Mouse (Mus musculus): Measurements from ENCODE around the gene Taf3. TPM values are rescaled to one million over a fixed set of nuclear protein-coding genes. Genes with fewer than 3 reads are reported as not detected.

Gene Taf3
- polyA plus RNA-seq, 1 experiment from 2014 or later, result 12.6 TPM

DNA sequence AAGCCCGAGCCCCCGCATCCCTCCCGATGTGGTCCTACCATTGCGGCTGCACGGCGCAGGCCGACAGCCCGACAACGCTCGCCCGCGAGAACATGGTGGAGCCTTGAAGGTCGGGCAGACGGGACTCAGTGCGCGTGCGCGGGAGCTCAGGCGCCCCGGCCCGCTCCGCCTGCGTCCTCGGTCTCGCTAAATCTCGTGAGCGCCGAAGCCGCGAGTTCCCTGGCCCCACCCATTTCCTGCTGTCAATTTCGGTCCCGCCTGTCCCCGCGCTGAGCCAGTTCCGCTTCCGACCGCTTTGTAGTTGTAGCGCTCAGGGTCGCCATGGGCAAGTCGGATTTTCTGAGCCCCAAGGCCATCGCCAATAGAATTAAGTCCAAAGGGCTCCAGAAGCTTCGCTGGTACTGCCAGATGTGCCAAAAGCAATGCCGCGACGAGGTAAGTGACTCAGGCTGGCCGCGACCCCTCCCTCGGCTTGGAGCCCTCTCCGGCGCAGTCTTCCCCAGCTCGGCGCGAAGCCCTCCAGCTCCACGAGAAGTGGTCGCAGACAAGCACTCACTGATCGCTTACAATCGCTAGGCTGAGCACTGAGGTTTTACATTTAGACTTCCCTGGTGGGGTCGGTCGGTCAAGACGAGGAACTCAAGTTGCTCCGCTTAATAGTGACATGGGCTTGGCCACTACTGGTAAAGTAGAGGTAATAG, 32.1 kb upstream of the Taf3 start, which contains the start of the genes Atp5c1 and Kin:
Gene Atp5c1, minus strand, starts transcription at position 201 of the 701 bp plus-strand sequence.
Gene Kin, plus strand, starts transcription at position 284 of the 701 bp plus-strand sequence.
- WGBS, result under 1% methylated on average over 61 of the region's 61 CpGs
- peak; percentile 51 for TF ChIP-seq CTCF (IDR thresholded peaks at IDR 0.05; ENCODE audit: low read depth)
- peaks cover 18% of the 10 kb centered on the region; the same call in 1 of the 2 replicates for H3K4me1 ChIP-seq (replicated peaks; ENCODE audit: insufficient read depth, low read length)
- peak within 1 kb of the TSS; percentile 97 for H3K27ac ChIP-seq
- peak; percentile 94 for ATAC-seq (replicated peaks; ENCODE audit: low FRiP score, low read depth)
- H3K4me3 ChIP-seq (replicated peaks; ENCODE audit: low read depth, low read length), result peak within 1 kb of the TSS; percentile 83
- H3K9me3 ChIP-seq (replicated peaks; ENCODE audit: low read length), result no peaks in the 10 kb centered on the region
- H3K27me3 ChIP-seq (ENCODE audit: insufficient read depth, low read length), result no peaks in the 10 kb centered on the region
- peak; percentile 99 for DNase-seq (ENCODE audit: low spot score)
- H3K9ac ChIP-seq (ENCODE audit: low read depth, low read length), result peak within 1 kb of the TSS; percentile 99
- H3K4me2 ChIP-seq (ENCODE audit: low read length), result peak within 1 kb of the TSS; percentile 74
- H3K36me3 ChIP-seq (ENCODE audit: insufficient read depth, low read length), result 0 out of 2 replicates have a peak, but pooled peaks cover 4% of the 10 kb centered on the region

DNA sequence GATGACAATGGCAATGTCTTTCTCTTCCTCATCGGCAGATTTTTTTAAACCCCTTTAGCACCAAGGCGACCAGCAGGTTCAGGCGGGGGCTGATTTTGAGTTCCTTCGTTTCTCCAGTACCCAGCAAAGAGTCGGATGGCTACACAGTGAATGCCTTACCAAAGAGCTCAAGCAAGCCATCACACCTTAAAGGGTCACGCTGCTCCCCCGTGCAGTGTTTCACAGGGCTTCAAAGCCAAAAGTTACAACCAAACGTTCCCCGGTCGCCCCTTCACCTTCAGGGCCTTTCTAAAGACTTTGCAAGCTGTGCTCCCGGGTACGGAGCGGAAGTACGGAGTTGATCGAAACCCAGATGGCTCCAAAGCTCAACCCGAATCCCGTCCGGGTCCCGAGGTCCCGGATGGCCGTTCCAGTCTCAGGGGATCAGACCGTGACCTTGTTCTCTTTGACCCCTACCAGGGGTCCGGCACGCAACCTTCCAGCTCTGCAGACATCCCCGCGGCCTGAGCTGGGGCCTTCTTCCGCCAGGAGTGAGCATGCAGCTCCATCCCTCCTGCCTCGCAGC, 31.4 kb upstream of the Taf3 start:
- H3K9ac ChIP-seq (ENCODE audit: low read depth, low read length), result peak overlapping the region; percentile 99
- H3K36me3 ChIP-seq (ENCODE audit: insufficient read depth, low read length), result 0 out of 2 replicates have a peak, but pooled peaks cover 2% of the 10 kb centered on the region
- peak overlapping the region; percentile 74 for H3K4me2 ChIP-seq (ENCODE audit: low read length)
- H3K27me3 ChIP-seq (ENCODE audit: insufficient read depth, low read length), result no peaks in the 10 kb centered on the region
- peak; percentile 84 for ATAC-seq (replicated peaks; ENCODE audit: low FRiP score, low read depth)
- H3K4me1 ChIP-seq (replicated peaks; ENCODE audit: insufficient read depth, low read length), result peaks cover 18% of the 10 kb centered on the region; the same call in 1 of the 2 replicates
- peak overlapping the region; percentile 83 for H3K4me3 ChIP-seq (replicated peaks; ENCODE audit: low read depth, low read length)
- WGBS, result under 1% methylated on average over 28 of the region's 28 CpGs
- peak overlapping the region; percentile 97 for H3K27ac ChIP-seq
- TF ChIP-seq CTCF (IDR thresholded peaks at IDR 0.05; ENCODE audit: low read depth), result no peak
- peak; percentile 73 for DNase-seq (ENCODE audit: low spot score)
- H3K9me3 ChIP-seq (replicated peaks; ENCODE audit: low read length), result no peaks in the 10 kb centered on the region

DNA sequence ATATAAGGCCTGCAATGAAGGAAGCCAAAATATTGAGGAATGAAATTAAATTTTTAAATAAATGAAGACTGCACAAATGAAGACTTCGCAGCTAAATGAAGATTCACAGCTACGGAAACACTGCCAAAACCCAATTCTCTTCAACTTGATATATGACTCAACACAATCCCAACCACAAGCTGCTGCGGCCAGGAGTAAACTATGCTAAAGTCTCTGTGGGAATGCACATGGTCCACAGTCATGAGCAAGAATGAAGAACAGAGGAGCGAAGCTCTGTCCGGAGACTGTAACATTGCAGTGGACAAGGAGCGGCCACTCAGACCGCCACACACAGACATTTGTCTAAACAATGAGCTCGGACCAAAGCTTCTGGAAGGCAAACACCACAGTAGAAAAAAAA, 28.3 kb upstream of the Taf3 start:
- H3K9ac ChIP-seq (ENCODE audit: low read depth, low read length), result no peak overlapping the region
- peaks cover 17% of the 10 kb centered on the region; the same call in 1 of the 2 replicates for H3K4me1 ChIP-seq (replicated peaks; ENCODE audit: insufficient read depth, low read length)
- ATAC-seq (replicated peaks; ENCODE audit: low FRiP score, low read depth) (no peak), DNase-seq (ENCODE audit: low spot score) (no peak)
- no peaks in the 10 kb centered on the region for H3K9me3 ChIP-seq (replicated peaks; ENCODE audit: low read length)
- no peak overlapping the region for H3K4me2 ChIP-seq (ENCODE audit: low read length)
- H3K27me3 ChIP-seq (ENCODE audit: insufficient read depth, low read length), result no peaks in the 10 kb centered on the region
- TF ChIP-seq CTCF (IDR thresholded peaks at IDR 0.05; ENCODE audit: low read depth), result no peak
- no peak overlapping the region for H3K27ac ChIP-seq
- no peak overlapping the region for H3K4me3 ChIP-seq (replicated peaks; ENCODE audit: low read depth, low read length)
- H3K36me3 ChIP-seq (ENCODE audit: insufficient read depth, low read length), result no peaks in the 10 kb centered on the region
- 58% methylated on average over 8 of the region's 8 CpGs for WGBS

DNA sequence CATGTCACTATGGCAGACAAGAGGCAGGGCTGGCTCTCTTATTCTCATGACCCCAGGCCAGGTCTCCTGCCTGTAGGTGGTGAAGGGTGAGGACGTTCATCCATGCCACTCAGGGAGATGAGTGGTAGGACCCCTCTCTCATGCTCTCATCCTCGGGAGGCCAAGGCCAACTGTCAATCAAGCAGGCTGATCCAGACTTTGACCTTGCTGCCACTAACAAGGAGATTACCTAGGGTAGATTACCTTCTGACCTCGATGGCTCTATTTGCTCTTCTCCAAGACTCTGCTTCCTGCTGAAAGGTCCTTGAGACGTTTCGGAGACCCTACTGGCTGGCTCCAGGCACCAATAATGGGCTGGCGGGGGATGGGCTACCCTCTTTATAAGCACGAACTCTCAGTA, 26.1 kb upstream of the Taf3 start:
- TF ChIP-seq CTCF (IDR thresholded peaks at IDR 0.05; ENCODE audit: low read depth), result no peak
- H3K4me2 ChIP-seq (ENCODE audit: low read length), result no peak overlapping the region
- no peak overlapping the region for H3K9ac ChIP-seq (ENCODE audit: low read depth, low read length)
- H3K4me1 ChIP-seq (replicated peaks; ENCODE audit: insufficient read depth, low read length), result peaks cover 13% of the 10 kb centered on the region; the same call in 1 of the 2 replicates
- no peak for ATAC-seq (replicated peaks; ENCODE audit: low FRiP score, low read depth)
- WGBS, result 79% methylated on average over 7 of the region's 7 CpGs
- no peaks in the 10 kb centered on the region for H3K9me3 ChIP-seq (replicated peaks; ENCODE audit: low read length)
- DNase-seq (ENCODE audit: low spot score), result no peak
- no peak overlapping the region for H3K4me3 ChIP-seq (replicated peaks; ENCODE audit: low read depth, low read length)
- no peaks in the 10 kb centered on the region for H3K36me3 ChIP-seq (ENCODE audit: insufficient read depth, low read length)
- H3K27ac ChIP-seq, result no peak overlapping the region
- no peaks in the 10 kb centered on the region for H3K27me3 ChIP-seq (ENCODE audit: insufficient read depth, low read length)

DNA sequence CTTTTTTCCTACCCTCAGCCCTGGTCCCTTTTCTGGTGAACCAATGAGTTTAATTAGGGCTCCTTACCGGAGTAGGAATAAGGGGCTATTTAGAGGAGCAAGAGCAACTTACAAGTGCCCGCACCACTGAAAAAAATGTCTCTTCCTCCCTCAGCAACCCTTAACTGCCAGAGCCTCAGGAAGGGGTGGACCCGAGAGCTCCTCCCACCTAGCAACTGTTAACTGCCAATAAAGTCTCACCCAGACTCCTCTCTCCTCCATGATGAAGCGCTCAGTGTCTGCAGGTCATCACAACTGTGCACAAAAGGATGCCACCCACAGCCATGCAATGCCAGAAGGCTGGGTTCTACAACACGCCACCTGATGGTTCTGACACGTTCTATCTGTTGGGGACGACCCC, 23.4 kb upstream of the Taf3 start:
- no peaks in the 10 kb centered on the region for H3K27me3 ChIP-seq (ENCODE audit: insufficient read depth, low read length)
- no peak for ATAC-seq (replicated peaks; ENCODE audit: low FRiP score, low read depth)
- no peak overlapping the region for H3K4me2 ChIP-seq (ENCODE audit: low read length)
- 47% methylated on average over 7 of the region's 7 CpGs for WGBS
- H3K4me1 ChIP-seq (replicated peaks; ENCODE audit: insufficient read depth, low read length), result no peaks in the 10 kb centered on the region
- H3K9me3 ChIP-seq (replicated peaks; ENCODE audit: low read length), result no peaks in the 10 kb centered on the region
- no peak overlapping the region for H3K9ac ChIP-seq (ENCODE audit: low read depth, low read length)
- no peak overlapping the region for H3K27ac ChIP-seq
- no peak for TF ChIP-seq CTCF (IDR thresholded peaks at IDR 0.05; ENCODE audit: low read depth)
- H3K4me3 ChIP-seq (replicated peaks; ENCODE audit: low read depth, low read length), result no peak overlapping the region
- no peak for DNase-seq (ENCODE audit: low spot score)
- H3K36me3 ChIP-seq (ENCODE audit: insufficient read depth, low read length), result peaks cover 9% of the 10 kb centered on the region; the same call in 1 of the 2 replicates

DNA sequence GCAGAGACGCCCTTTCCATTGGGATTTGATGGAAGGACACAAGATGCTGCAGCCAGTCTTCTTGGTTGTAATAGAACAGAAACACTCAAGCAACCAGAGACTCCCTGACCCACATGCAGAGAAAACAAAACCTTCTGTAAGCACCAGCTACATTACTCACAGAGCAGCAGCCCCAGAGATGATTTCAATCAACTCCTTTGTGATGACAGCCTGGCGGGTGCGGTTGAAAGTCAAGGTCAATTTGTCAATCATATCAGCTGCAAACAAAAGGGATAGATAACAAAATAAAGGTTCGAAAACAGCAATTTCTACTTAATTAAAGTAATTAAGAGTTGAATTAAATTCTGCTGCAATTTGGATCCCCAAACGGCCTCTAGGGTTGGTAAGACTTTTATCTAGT, 10.4 kb upstream of the Taf3 start:
- Histone ChIP-seq H3K27me3 (ENCODE audit: insufficient read depth, low read length) (no peaks in the 10 kb centered on the region), H3K4me2 (ENCODE audit: low read length) (no peak overlapping the region), H3K9ac (ENCODE audit: low read depth, low read length) (no peak overlapping the region), H3K4me3 (replicated peaks; ENCODE audit: low read depth, low read length) (no peak overlapping the region), H3K9me3 (replicated peaks; ENCODE audit: low read length) (no peaks in the 10 kb centered on the region), H3K27ac (no peak overlapping the region), H3K36me3 (ENCODE audit: insufficient read depth, low read length) (peaks cover 55% of the 10 kb centered on the region), H3K4me1 (replicated peaks; ENCODE audit: insufficient read depth, low read length) (no peaks in the 10 kb centered on the region)
- DNase-seq (ENCODE audit: low spot score) (no peak), ATAC-seq (replicated peaks; ENCODE audit: low FRiP score, low read depth) (no peak)
- no peak for TF ChIP-seq CTCF (IDR thresholded peaks at IDR 0.05; ENCODE audit: low read depth)
- WGBS, result 91% methylated on average over 5 of the region's 5 CpGs
